Mouse (Mus musculus) cortical plate, adult 2 months (tissue): Measurements from ENCODE around the gene Entpd7. TPM values are rescaled to one million over a fixed set of nuclear protein-coding genes. Genes with fewer than 3 reads are reported as not detected.

Experiments used
- H3K27ac ChIP-seq: fragments of 200-500 bp; 2 replicates; pipeline ENCODE4 v1.5.1; 2012; ENCODE audit warnings: low read length, control low read depth, inconsistent platforms; ENCODE audit not compliant: insufficient read depth
- H3K4me1 ChIP-seq: fragments of 200-500 bp; 2 replicates; pipeline ENCODE4 v1.6.1; 2011; ENCODE audit warnings: low read length; ENCODE audit not compliant: control insufficient read depth, insufficient read depth
- H3K4me3 ChIP-seq: fragments of 200-500 bp; 2 replicates; pipeline ENCODE4 v1.5.1; 2011; ENCODE audit warnings: mild to moderate bottlenecking, low read length, control low read depth; ENCODE audit not compliant: insufficient read depth
- CTCF ChIP-seq: fragments of 200-500 bp; IDR thresholded peaks from 2 replicates; pipeline ENCODE4 v1.5.1; 2011; ENCODE audit warnings: mild to moderate bottlenecking, control low read depth, low read length; ENCODE audit not compliant: insufficient read depth; ENCODE audit errors: extremely low read depth
- POLR2A ChIP-seq: fragments of 200-500 bp; IDR thresholded peaks from 2 replicates; pipeline ENCODE4 v1.6.1; 2011; ENCODE audit warnings: mild to moderate bottlenecking, low read length, control low read depth; ENCODE audit not compliant: insufficient read depth; ENCODE audit errors: extremely low read depth
- polyA plus RNA-seq: library from polyadenylated mRNA; depleted of rRNA; stranded (reverse); fragments of >200 nt; gene quantifications from 2 replicates; pipeline ENCODE4 v1.2.3, GENCODE M21; 2012

Entpd7 gene
- polyA plus RNA-seq, 1 experiment, result 9.5 TPM

DNA sequence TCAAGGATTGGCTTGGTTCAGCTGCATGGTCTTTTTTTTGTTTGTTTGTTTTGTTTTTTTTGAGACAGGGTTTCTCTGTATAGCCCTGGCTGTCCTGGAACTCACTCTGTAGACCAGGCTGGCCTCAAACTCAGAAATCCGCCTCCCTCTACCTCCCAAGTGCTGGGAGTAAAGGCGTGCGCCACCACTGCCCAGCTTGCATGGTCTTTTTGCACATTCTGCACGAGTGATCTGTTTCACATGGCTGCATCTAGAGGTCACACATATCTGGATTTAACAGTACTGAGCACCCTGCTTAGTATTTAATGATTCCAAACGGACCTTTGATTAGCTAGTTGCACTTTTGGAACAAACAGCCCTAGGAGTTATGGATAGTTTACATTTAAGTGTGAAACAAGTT, 22.5 kb downstream of the Entpd7 start:
- no peak overlapping the region for H3K4me3 ChIP-seq
- H3K4me1 ChIP-seq, result no peaks in the 10 kb centered on the region
- no peak for TF ChIP-seq CTCF
- TF ChIP-seq POLR2A, result no peak
- H3K27ac ChIP-seq, result no peak overlapping the region

GRCm38 (mm10) chr19:43720061-43720460, 30.6 kb downstream of the Entpd7 start:
- no peak overlapping the region for H3K27ac ChIP-seq
- peaks cover 2% of the 10 kb centered on the region; the same call in 1 of the 2 replicates for H3K4me1 ChIP-seq
- TF ChIP-seq CTCF, result no peak
- no peak for TF ChIP-seq POLR2A
- no peak overlapping the region for H3K4me3 ChIP-seq

- H3K4me3 ChIP-seq, result no peak overlapping the region
- TF ChIP-seq POLR2A (no peak), CTCF (no peak)
- no peak overlapping the region for H3K27ac ChIP-seq
- H3K4me1 ChIP-seq, result peaks cover 2% of the 10 kb centered on the region; the same call in 1 of the 2 replicates
Measured at GRCm38 (mm10) chr19:43722891-43723290, 33.4 kb downstream of the Entpd7 start.

GRCm38 (mm10) chr19:43723501-43723900, 34.0 kb downstream of the Entpd7 start:
- H3K4me3 ChIP-seq, result no peak overlapping the region
- no peak for TF ChIP-seq CTCF
- no peak for TF ChIP-seq POLR2A

DNA sequence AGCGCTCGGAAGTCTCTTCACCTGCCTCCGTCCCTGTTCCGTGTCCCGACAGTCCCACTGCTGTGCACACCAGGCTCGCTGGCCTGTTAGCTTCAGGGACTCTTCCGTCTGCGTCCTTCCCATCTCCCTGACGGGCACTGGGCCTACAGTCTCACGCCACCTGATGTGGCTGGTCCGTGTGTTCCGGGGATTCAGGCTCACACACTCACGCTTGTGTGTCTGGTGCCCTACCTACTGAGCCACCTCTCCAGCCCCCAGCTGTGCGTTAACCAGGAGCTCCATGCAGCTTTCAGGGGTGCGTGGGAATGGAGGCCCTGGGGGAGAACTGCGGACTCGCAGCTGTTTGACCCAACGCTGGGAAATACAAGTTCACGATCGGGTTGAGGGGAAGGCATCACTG, 34.7 kb downstream of the Entpd7 start:
- Histone ChIP-seq H3K27ac (no peak overlapping the region), H3K4me3 (no peak overlapping the region), H3K4me1 (peaks cover 2% of the 10 kb centered on the region; the same call in 1 of the 2 replicates)
- TF ChIP-seq CTCF, result no peak
- no peak for TF ChIP-seq POLR2A

More at GRCm38 (mm10) chr19:43723501-43723900, 34.0 kb downstream of the Entpd7 start:
- peaks cover 2% of the 10 kb centered on the region; the same call in 1 of the 2 replicates for H3K4me1 ChIP-seq
- H3K27ac ChIP-seq, result no peak overlapping the region

- Histone ChIP-seq H3K27ac (no peak overlapping the region), H3K4me3 (no peak overlapping the region), H3K4me1 (peaks cover 2% of the 10 kb centered on the region; the same call in 1 of the 2 replicates)
- TF ChIP-seq CTCF (no peak), POLR2A (no peak)
Measured at GRCm38 (mm10) chr19:43724821-43725220, 35.3 kb downstream of the Entpd7 start.

DNA sequence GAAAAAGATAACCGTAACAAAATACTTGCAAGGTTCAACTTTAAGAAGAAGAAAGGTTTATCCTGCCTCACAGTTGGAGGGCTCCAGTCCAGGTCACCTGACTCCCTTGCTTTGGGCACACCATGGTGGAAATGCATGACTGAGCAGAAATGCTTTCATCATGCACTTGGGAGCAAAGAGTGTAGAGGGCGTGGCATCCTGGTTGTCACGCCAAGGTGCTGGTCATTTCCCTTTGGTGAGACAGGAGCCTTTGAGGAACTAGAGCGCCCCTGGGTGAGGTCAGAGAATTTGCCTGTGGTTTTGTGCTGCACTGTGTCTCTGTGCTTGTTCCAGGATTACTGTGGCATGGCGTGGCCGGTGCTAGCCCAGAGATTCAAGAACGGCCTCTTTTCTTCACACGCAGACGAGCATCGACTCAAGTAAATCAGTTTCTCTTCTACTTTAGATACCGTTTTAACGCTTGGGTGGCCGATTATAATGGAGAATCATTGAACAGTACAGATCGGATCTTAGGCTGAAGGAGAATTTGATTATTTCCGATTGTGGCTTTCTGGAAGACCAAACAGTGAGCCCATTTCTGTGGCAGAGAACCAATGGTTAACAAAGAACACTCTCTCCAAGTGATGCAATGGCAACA, 37.2 kb downstream of the Entpd7 start:
- no peak for TF ChIP-seq CTCF
- no peak for TF ChIP-seq POLR2A
- no peak overlapping the region for H3K27ac ChIP-seq

DNA sequence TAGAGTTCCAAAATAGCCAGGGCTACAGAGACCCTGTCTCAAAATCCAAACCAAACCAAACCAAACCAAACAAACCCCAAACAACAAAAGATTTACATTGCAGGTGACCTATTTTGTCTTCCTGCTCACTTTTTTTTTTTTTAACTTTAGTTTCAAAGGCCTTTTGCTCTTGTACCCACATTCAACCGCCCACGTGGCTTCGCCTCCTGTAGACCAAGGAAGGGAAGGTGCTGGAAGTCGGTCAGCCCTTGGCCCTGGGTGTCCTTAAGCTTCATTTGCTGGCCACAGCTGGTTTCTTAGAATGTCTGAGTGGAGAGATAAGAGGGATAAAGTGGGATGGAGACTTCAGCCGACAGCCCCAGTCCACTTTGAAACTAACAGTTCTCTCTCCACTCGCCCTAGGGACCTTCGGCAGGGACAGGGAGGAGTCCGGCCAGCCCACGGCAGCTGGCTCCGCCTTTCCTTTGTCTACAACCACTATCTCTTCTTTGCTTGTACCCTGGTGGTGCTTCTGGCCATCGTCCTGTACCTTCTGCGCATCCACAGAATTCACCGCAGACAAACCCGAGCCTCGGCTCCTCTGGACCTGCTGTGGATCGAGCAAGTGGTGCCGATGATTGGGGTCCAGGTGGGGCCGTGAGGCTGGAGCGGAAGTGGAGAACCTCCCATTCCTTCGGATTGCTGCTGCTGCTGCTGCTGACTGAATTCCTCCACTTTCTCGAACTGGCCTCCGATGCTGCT, 40.0 kb downstream of the Entpd7 start:
- no peak overlapping the region for H3K4me3 ChIP-seq
- 0 out of 2 replicates have a peak, but pooled peaks cover 1% of the 10 kb centered on the region for H3K4me1 ChIP-seq
- no peak overlapping the region for H3K27ac ChIP-seq
- TF ChIP-seq POLR2A, result no peak
- TF ChIP-seq CTCF, result no peak

More for the DNA sequence above, 37.2 kb downstream of the Entpd7 start:
- no peak overlapping the region for H3K4me3 ChIP-seq
- no peaks in the 10 kb centered on the region for H3K4me1 ChIP-seq

- Histone ChIP-seq H3K27ac (no peak overlapping the region), H3K4me1 (0 out of 2 replicates have a peak, but pooled peaks cover 1% of the 10 kb centered on the region), H3K4me3 (no peak overlapping the region)
- no peak for TF ChIP-seq POLR2A
- no peak for TF ChIP-seq CTCF
Measured at GRCm38 (mm10) chr19:43730037-43730428, 40.6 kb downstream of the Entpd7 start.
